Mouse (Mus musculus): ENCODE results near the gene Nfatc3. TPM values are rescaled to one million over a fixed set of nuclear protein-coding genes. Genes with fewer than 3 reads are reported as not detected.

The Nfatc3 gene
- polyA plus RNA-seq, 1 experiment from 2014 or later: 3.5 TPM

DNA sequence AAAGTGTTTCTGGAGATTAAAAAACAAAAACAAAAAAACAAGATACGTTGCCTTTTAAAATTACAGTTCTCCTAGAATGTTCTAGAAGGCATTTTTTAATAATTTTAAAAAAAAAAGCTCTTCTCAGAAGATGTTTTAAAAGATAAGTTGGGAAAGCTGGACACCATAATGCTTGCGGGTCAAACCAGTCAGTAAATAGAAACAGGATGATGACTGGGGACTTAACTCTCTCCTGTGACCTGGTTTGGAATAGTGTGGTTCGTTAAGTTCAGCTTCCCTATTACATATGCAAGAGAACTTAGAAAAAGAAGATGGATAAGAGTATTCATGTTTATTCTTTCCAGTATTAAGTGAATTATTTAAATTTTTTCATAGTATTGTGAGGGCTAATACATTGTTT lies 1.9 kb downstream of the Nfatc3 start:
- H3K9me3 ChIP-seq (replicated peaks): no peaks in the 10 kb centered on the region
- 0 out of 2 replicates have a peak overlapping the region, but pooled peaks have one; percentile 93 for H3K27ac ChIP-seq (replicated peaks)
- H3K4me1 ChIP-seq: peaks cover 32% of the 10 kb centered on the region
- peak overlapping the region; percentile 94 for H3K4me3 ChIP-seq (replicated peaks)
- peak overlapping the region; percentile 88 for H3K4me2 ChIP-seq
- no peak for ATAC-seq (ENCODE audit: low FRiP score)
- H3K9ac ChIP-seq (replicated peaks): peak overlapping the region; percentile 82
- H3K27me3 ChIP-seq (replicated peaks): no peaks in the 10 kb centered on the region
- H3K36me3 ChIP-seq: no peaks in the 10 kb centered on the region
- WGBS: 4% methylated on average over 3 of the region's 3 CpGs

DNA sequence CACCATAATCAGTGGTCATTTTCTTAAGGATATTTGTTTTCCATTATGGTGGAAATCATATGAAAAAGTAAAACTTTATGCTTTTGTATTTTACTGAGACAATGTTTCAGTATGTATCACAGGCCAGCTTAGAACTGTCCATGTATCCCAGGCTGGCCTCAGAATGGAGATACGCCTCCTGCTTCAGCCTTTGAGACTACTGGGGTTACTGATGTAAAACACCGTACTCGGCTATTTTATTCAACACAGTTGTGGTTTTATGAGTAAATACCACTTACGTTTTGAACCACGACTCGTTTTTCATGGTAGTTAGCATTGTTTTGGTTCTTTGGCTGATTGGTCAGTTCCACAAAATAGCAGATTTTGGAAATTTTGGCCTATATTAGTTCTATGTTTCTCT lies 3.0 kb downstream of the Nfatc3 start:
- H3K4me1 ChIP-seq: peaks cover 32% of the 10 kb centered on the region
- no peak overlapping the region for H3K27ac ChIP-seq (replicated peaks)
- H3K4me2 ChIP-seq: peak overlapping the region; percentile 88
- ATAC-seq (ENCODE audit: low FRiP score): no peak
- H3K9ac ChIP-seq (replicated peaks): no peak overlapping the region
- no peak overlapping the region for H3K4me3 ChIP-seq (replicated peaks)
- no peaks in the 10 kb centered on the region for H3K36me3 ChIP-seq
- H3K9me3 ChIP-seq (replicated peaks): no peaks in the 10 kb centered on the region
- no peaks in the 10 kb centered on the region for H3K27me3 ChIP-seq (replicated peaks)
- 85% methylated on average over 6 of the region's 6 CpGs for WGBS

GRCm38 (mm10) chr8:106063046-106063445 lies 4.4 kb downstream of the Nfatc3 start:
- Histone ChIP-seq H3K27me3 (replicated peaks) (no peaks in the 10 kb centered on the region), H3K4me3 (replicated peaks) (no peak overlapping the region), H3K9me3 (replicated peaks) (no peaks in the 10 kb centered on the region), H3K4me2 (no peak overlapping the region), H3K36me3 (no peaks in the 10 kb centered on the region), H3K9ac (replicated peaks) (no peak overlapping the region), H3K27ac (replicated peaks) (no peak overlapping the region), H3K4me1 (peaks cover 32% of the 10 kb centered on the region)
- WGBS: 99% methylated on average over 7 of the region's 7 CpGs
- no peak for ATAC-seq (ENCODE audit: low FRiP score)

GRCm38 (mm10) chr8:106066721-106067120 lies 8.1 kb downstream of the Nfatc3 start:
- no peak for ATAC-seq (ENCODE audit: low FRiP score)
- H3K27me3 ChIP-seq (replicated peaks): no peaks in the 10 kb centered on the region
- WGBS: 94% methylated on average over 2 of the region's 2 CpGs
- no peak overlapping the region for H3K27ac ChIP-seq (replicated peaks)
- peaks cover 12% of the 10 kb centered on the region for H3K4me1 ChIP-seq
- no peak overlapping the region for H3K4me2 ChIP-seq
- H3K36me3 ChIP-seq: no peaks in the 10 kb centered on the region
- H3K9me3 ChIP-seq (replicated peaks): no peaks in the 10 kb centered on the region
- no peak overlapping the region for H3K9ac ChIP-seq (replicated peaks)
- H3K4me3 ChIP-seq (replicated peaks): no peak overlapping the region

- H3K27ac ChIP-seq (replicated peaks): no peak overlapping the region
Measured at GRCm38 (mm10) chr8:106069565-106069964, 10.9 kb downstream of the Nfatc3 start.

DNA sequence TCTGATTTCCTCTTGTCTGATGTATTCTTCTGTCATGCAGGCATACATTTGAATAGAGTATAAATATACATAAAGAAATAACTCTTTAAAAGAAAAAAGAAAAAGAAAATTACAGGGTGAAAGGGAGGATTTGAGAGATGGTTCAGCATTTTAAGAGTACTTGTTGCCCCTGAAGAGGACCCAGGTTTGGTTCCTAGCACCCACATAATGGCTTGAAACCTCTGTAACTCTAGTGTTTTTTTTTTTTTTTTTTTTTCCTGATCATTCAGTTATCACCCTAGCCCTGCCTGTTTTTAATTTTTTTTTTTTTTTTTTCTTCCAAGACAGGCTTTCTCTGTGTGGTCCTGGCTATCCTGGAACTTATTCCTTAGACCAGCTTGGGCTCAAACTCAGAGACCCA lies 13.5 kb downstream of the Nfatc3 start:
- Histone ChIP-seq H3K4me3 (replicated peaks) (no peak overlapping the region), H3K27me3 (replicated peaks) (no peaks in the 10 kb centered on the region), H3K36me3 (no peaks in the 10 kb centered on the region), H3K9me3 (replicated peaks) (no peaks in the 10 kb centered on the region), H3K9ac (replicated peaks) (no peak overlapping the region), H3K4me1 (no peaks in the 10 kb centered on the region), H3K27ac (replicated peaks) (no peak overlapping the region), H3K4me2 (no peak overlapping the region)
- no peak for ATAC-seq (ENCODE audit: low FRiP score)

More at GRCm38 (mm10) chr8:106069565-106069964, 10.9 kb downstream of the Nfatc3 start:
- H3K4me2 ChIP-seq: no peak overlapping the region
- no peaks in the 10 kb centered on the region for H3K36me3 ChIP-seq
- H3K27me3 ChIP-seq (replicated peaks): no peaks in the 10 kb centered on the region
- no peak overlapping the region for H3K4me3 ChIP-seq (replicated peaks)
- ATAC-seq (ENCODE audit: low FRiP score): no peak
- no peak overlapping the region for H3K9ac ChIP-seq (replicated peaks)
- WGBS: 69% methylated on average over 1 of the region's 1 CpGs
- no peaks in the 10 kb centered on the region for H3K9me3 ChIP-seq (replicated peaks)
- H3K4me1 ChIP-seq: no peaks in the 10 kb centered on the region

DNA sequence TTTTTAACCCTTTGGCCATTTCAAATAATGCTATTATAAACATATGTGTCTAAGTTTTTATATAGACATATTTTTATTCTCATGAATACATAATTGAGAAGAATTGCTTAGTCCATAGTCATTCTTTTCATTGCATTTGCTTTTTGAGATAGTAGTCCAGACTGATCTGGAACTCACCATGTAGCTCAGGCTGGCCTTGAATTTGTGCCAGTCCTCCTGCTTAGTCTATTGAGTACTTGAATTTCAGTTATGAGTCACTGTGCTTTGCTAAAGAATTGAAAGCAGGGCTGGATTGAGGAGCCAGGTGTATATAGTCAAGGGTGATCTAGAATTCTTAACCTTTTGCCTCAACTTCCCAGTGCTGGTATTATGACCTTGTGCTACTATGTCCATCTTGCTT lies 15.6 kb downstream of the Nfatc3 start:
- Histone ChIP-seq H3K4me1 (no peaks in the 10 kb centered on the region), H3K9me3 (replicated peaks) (no peaks in the 10 kb centered on the region), H3K36me3 (peaks cover 4% of the 10 kb centered on the region; the same call in 1 of the 2 replicates), H3K4me2 (no peak overlapping the region), H3K27me3 (replicated peaks) (no peaks in the 10 kb centered on the region), H3K4me3 (replicated peaks) (no peak overlapping the region), H3K9ac (replicated peaks) (no peak overlapping the region), H3K27ac (replicated peaks) (no peak overlapping the region)
- ATAC-seq (ENCODE audit: low FRiP score): no peak

DNA sequence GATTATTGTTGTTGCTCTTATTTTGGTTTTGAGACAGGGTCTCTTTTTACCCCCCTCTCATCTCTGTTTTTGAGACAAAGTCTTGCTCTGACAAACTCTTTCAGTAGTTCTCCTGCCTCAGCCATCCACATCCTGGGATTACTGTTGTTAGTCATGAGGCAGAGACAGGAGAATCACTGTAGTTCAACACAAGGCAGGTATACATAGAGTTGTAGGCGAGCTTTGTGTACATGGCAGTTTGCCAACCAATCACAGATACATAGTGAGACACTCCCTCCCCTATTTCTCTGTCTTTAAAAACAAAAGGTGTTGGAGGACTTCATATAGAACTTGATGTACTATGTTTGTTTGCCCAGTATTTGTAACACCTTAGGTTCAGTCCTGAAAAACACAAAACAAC lies 16.0 kb downstream of the Nfatc3 start:
- Histone ChIP-seq H3K4me3 (replicated peaks) (no peak overlapping the region), H3K4me2 (no peak overlapping the region), H3K9me3 (replicated peaks) (no peaks in the 10 kb centered on the region), H3K36me3 (peaks cover 6% of the 10 kb centered on the region; the same call in 1 of the 2 replicates), H3K27me3 (replicated peaks) (no peaks in the 10 kb centered on the region), H3K4me1 (no peaks in the 10 kb centered on the region), H3K9ac (replicated peaks) (no peak overlapping the region), H3K27ac (replicated peaks) (no peak overlapping the region)
- ATAC-seq (ENCODE audit: low FRiP score): no peak
- 86% methylated on average over 1 of the region's 1 CpGs for WGBS

GRCm38 (mm10) chr8:106075161-106075862 lies 16.7 kb downstream of the Nfatc3 start:
- ATAC-seq (ENCODE audit: low FRiP score): no peak
- no peak overlapping the region for H3K9ac ChIP-seq (replicated peaks)
- H3K27me3 ChIP-seq (replicated peaks): no peaks in the 10 kb centered on the region
- 74% methylated on average over 9 of the region's 9 CpGs for WGBS
- H3K9me3 ChIP-seq (replicated peaks): no peaks in the 10 kb centered on the region
- peaks cover 6% of the 10 kb centered on the region; the same call in 1 of the 2 replicates for H3K36me3 ChIP-seq
- H3K4me3 ChIP-seq (replicated peaks): no peak overlapping the region
- no peak overlapping the region for H3K4me2 ChIP-seq
- H3K4me1 ChIP-seq: no peaks in the 10 kb centered on the region
- H3K27ac ChIP-seq (replicated peaks): no peak overlapping the region

DNA sequence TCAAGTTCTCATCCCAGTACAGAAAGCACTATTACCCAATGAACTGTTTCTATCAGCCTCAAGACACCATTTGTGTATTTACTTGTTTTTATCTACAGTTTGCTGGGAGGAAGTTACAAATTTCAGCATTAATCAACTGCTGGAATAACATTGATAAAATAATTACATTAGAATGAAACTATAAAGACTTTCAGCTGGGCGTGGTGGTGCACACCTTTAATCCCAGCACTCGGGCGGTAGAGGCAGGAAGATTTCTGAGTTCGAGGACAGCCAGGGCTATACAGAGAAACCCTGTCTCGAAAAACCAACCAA lies 17.2 kb downstream of the Nfatc3 start:
- H3K4me2 ChIP-seq: no peak overlapping the region
- no peak overlapping the region for H3K4me3 ChIP-seq (replicated peaks)
- 95% methylated on average over 5 of the region's 5 CpGs for WGBS
- H3K4me1 ChIP-seq: no peaks in the 10 kb centered on the region
- H3K27me3 ChIP-seq (replicated peaks): no peaks in the 10 kb centered on the region
- H3K36me3 ChIP-seq: peaks cover 6% of the 10 kb centered on the region; the same call in 1 of the 2 replicates
- no peak overlapping the region for H3K9ac ChIP-seq (replicated peaks)
- H3K27ac ChIP-seq (replicated peaks): no peak overlapping the region
- ATAC-seq (ENCODE audit: low FRiP score): no peak
- no peaks in the 10 kb centered on the region for H3K9me3 ChIP-seq (replicated peaks)

GRCm38 (mm10) chr8:106076612-106077011 lies 18.0 kb downstream of the Nfatc3 start:
- Histone ChIP-seq H3K4me3 (replicated peaks) (no peak overlapping the region), H3K27me3 (replicated peaks) (no peaks in the 10 kb centered on the region), H3K9ac (replicated peaks) (no peak overlapping the region), H3K36me3 (peaks cover 6% of the 10 kb centered on the region; the same call in 1 of the 2 replicates), H3K4me2 (no peak overlapping the region), H3K27ac (replicated peaks) (no peak overlapping the region), H3K9me3 (replicated peaks) (no peaks in the 10 kb centered on the region), H3K4me1 (no peaks in the 10 kb centered on the region)
- 88% methylated on average over 5 of the region's 5 CpGs for WGBS
- ATAC-seq (ENCODE audit: low FRiP score): no peak

DNA sequence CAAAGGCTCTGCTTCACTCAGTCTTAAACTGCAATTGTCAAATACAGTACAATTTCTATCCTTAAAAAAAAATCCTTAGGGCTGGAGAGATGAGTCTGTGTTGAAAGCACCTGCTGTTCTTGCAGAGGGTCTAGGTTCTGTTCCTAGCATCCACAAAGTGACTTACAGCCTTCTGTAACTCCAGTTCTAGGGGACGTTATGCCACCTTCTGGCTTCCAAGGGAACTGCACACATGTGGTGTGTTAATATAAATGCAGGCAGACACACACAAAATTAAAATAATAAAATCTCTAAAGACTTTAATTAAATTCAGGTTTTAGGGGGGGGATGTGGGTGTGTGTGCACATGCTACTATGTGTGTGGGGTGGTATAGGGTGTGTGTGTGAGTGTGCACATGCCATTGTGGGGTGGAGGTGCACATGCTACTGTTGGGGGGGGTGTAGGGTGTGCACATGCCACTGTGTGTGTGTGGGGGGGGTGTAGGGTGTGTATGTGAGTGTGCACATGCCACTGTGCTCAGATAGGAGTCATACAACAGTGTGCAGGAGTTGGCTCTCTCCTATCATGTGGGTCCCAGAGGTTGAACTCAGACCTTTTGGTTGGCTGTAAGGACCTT lies 18.9 kb downstream of the Nfatc3 start:
- peaks cover 7% of the 10 kb centered on the region for H3K36me3 ChIP-seq
- H3K4me2 ChIP-seq: no peak overlapping the region
- no peaks in the 10 kb centered on the region for H3K27me3 ChIP-seq (replicated peaks)
- H3K9ac ChIP-seq (replicated peaks): no peak overlapping the region
- no peaks in the 10 kb centered on the region for H3K4me1 ChIP-seq
- H3K27ac ChIP-seq (replicated peaks): no peak overlapping the region
- WGBS: 100% methylated on average over 1 of the region's 1 CpGs
- ATAC-seq (ENCODE audit: low FRiP score): no peak
- no peak overlapping the region for H3K4me3 ChIP-seq (replicated peaks)
- no peaks in the 10 kb centered on the region for H3K9me3 ChIP-seq (replicated peaks)
